Mouse (Mus musculus) olfactory bulb, adult 2 months (tissue): ENCODE results near the gene 4931428F04Rik.

Source experiments
- CTCF ChIP-seq: fragments of 200-500 bp; IDR thresholded peaks from 2 replicates; pipeline ENCODE4 v1.5.1; 2012; ENCODE audit warnings: low read depth, mild to moderate bottlenecking, low read length, moderate library complexity; ENCODE audit not compliant: insufficient read depth
- POLR2A ChIP-seq: fragments of 200-500 bp; IDR thresholded peaks from 2 replicates; pipeline ENCODE4 v1.6.1; 2012; ENCODE audit warnings: mild to moderate bottlenecking, low read depth, low read length, moderate library complexity; ENCODE audit not compliant: insufficient read depth

DNA sequence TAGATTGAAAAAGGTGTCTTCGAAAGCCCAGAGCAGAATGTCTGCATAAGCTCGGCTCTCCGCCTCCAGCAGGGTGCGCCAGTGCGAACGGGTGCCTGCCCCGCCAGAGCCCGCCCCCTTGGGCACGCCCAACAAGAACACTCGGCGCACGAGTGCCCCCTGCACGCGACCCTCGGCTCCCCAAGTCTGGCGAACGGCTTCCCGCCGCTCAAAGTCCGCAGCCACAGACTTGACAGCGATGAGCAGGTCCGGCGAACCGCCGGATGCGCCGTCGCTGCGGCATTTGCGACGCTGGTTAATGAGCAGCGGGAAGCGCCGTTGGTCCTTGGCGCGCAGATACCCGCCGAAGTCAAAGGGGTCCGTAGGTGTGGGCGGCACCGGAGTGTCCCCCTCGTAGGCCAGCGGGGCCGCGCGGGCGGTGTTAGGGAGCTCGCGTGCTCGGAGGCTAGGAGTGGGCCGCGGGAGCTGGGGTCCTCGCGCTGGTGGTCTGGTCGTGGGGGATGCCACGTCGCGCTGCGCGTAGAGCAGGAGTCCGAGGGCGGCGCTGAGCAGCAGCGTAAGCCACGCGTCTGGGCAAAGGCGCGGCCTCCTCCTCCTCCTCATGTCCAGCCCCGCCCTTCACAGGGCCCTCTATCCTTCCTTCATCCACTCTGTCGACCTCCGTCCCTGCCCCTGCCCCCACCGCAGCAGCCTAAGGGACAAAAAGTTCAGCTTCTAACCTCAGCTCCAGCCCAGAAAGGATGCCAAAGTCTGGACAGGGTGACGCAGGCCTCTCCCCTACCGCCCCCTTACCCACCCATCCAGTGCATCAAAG, 35.3 kb downstream of the 4931428F04Rik start:
- TF ChIP-seq CTCF (peak; percentile 66), POLR2A (no peak)
